Mouse (Mus musculus): ENCODE results near the gene 1810062G17Rik.

The 1810062G17Rik gene

GRCm38 (mm10) chr3:36505809-36506735, 30.3 kb downstream of the 1810062G17Rik start:
- no peak for DNase-seq (ENCODE audit: low read depth)

GRCm38 (mm10) chr3:36511491-36511890, 35.8 kb downstream of the 1810062G17Rik start:
- no peak for DNase-seq (ENCODE audit: low read depth)

- DNase-seq (ENCODE audit: low read depth), result no peak
These were observed 40.5 kb downstream of the 1810062G17Rik start for GRCm38 (mm10) chr3:36516196-36516595.

GRCm38 (mm10) chr3:36521073-36522060, 45.6 kb downstream of the 1810062G17Rik start, which contains the start of gene Gm11549:
Gene Gm11549, minus strand, starts transcription at chr3:36521813.
- no peak for DNase-seq (ENCODE audit: low read depth)

GRCm38 (mm10) chr3:36522137-36522536, 46.4 kb downstream of the 1810062G17Rik start:
- DNase-seq (ENCODE audit: low read depth), result no peak

GRCm38 (mm10) chr3:36524466-36524865, 48.7 kb downstream of the 1810062G17Rik start:
- no peak for DNase-seq (ENCODE audit: low read depth)

- DNase-seq (ENCODE audit: low read depth), result no peak
These were observed 54.6 kb downstream of the 1810062G17Rik start for GRCm38 (mm10) chr3:36530345-36530744.

- no peak for DNase-seq (ENCODE audit: low read depth)
These were observed 55.0 kb downstream of the 1810062G17Rik start for GRCm38 (mm10) chr3:36530781-36531180.

- no peak for DNase-seq (ENCODE audit: low read depth)
These were observed 55.5 kb downstream of the 1810062G17Rik start for GRCm38 (mm10) chr3:36531242-36531641.
